Comparison of ENCODE assay signal across 26 mouse cellular contexts in the genomic region with DNA sequence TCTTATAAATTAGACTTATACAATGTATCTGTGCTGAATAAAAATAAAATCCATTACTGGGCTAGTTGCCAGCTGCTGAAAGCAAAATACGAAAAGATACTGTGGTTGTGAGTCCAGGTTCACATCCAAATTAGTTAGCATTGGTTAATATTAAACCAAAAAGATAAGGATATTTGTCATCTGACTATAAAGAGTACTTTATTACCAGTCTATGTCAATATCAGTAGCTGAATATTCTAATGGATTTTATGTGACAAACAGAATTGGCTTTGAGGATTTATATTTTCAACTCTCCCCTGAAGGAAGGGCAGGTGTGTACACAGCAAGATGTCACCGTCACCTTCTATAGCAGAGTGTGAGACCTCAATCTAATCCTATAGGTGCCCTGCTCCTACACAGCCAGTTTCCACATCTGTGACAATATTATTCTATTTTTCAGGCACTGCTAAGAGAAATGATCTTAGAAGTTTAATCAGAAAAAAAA.
"Had no signal": no experiment of that assay in that cellular context is flagged by ENCODE, and none has a peak within 500 bp of the region (broad histone marks: within the 10 kb centered on the region; RNA-seq: fewer than 3 reads in every experiment).

No protein-coding gene starts in this region.

- ATAC-seq: hindbrain, postnatal 0 days had no signal

- H3K36me3 ChIP-seq: heart, embryonic 13.5 days; heart, embryonic 15.5 days; hindbrain, embryonic 13.5 days; hindbrain, embryonic 15.5 days; kidney, embryonic 15.5 days; limb, embryonic 13.5 days; limb, embryonic 15.5 days had no signal

- H3K9me3 ChIP-seq: heart, embryonic 13.5 days; heart, embryonic 15.5 days; hindbrain, embryonic 13.5 days; hindbrain, embryonic 15.5 days; kidney, embryonic 15.5 days; limb, embryonic 13.5 days; limb, embryonic 15.5 days had no signal

- H3K4me3 ChIP-seq: heart, adult 2 months; heart, embryonic 13.5 days; heart, embryonic 15.5 days; hindbrain, embryonic 13.5 days; hindbrain, embryonic 15.5 days; kidney, embryonic 15.5 days; limb, embryonic 13.5 days; limb, embryonic 15.5 days had no signal

- H3K27ac ChIP-seq: heart, adult 2 months; heart, embryonic 13.5 days; heart, embryonic 15.5 days; hindbrain, embryonic 13.5 days; hindbrain, embryonic 15.5 days; hindbrain, postnatal 0 days; kidney, embryonic 15.5 days; kidney, postnatal 0 days; limb, embryonic 13.5 days; limb, embryonic 15.5 days; liver, embryonic 14.5 days had no signal

- H3K4me1 ChIP-seq: heart, embryonic 13.5 days; heart, embryonic 15.5 days; hindbrain, embryonic 13.5 days; hindbrain, embryonic 15.5 days; kidney, embryonic 15.5 days; limb, embryonic 13.5 days; limb, embryonic 15.5 days had no signal

- DNase-seq: gastrocnemius, postnatal 14 days; gastrocnemius, postnatal 36 days; heart, adult 11 months; heart, adult 2 months; heart, postnatal 14 days; heart, postnatal 36 days; kidney, adult 11 months; kidney, adult 2 months; kidney, adult 9 months; kidney, postnatal 14 days; kidney, postnatal 36 days; layer of hippocampus, adult 9-11 months; layer of hippocampus, postnatal 36 days; left cerebral cortex, postnatal 4 days had no signal

- H3K9ac ChIP-seq: heart, embryonic 13.5 days; heart, embryonic 15.5 days; hindbrain, embryonic 13.5 days; hindbrain, embryonic 15.5 days; kidney, embryonic 15.5 days; limb, embryonic 13.5 days; limb, embryonic 15.5 days; liver, embryonic 14.5 days had no signal

- H3K27me3 ChIP-seq: heart, embryonic 13.5 days; heart, embryonic 15.5 days; hindbrain, embryonic 13.5 days; hindbrain, embryonic 15.5 days; kidney, embryonic 15.5 days; limb, embryonic 13.5 days; limb, embryonic 15.5 days had no signal

- H3K4me2 ChIP-seq: heart, embryonic 11.5 days; heart, embryonic 13.5 days; heart, embryonic 15.5 days; hindbrain, embryonic 13.5 days; hindbrain, embryonic 15.5 days; kidney, embryonic 15.5 days; limb, embryonic 13.5 days; limb, embryonic 15.5 days; liver, embryonic 11.5 days had no signal
